Mouse (Mus musculus) embryo, embryonic 11.5 days (tissue): Measurements from ENCODE around the gene Chid1.
A peak's percentile ranks its signal among the peaks of the same experiment; 100 is the strongest.
"Not testable (repeated sequence)": the region's sequence is repeated elsewhere in the genome, so short reads cannot be mapped to it uniquely, and the experiment has no call there.

Experiments used
- DNase-seq: peaks from one replicate; pipeline ENCODE4 v3.0.0-alpha.2; 2012; ENCODE audit warnings: low read depth, low spot score

Chid1 gene

DNA sequence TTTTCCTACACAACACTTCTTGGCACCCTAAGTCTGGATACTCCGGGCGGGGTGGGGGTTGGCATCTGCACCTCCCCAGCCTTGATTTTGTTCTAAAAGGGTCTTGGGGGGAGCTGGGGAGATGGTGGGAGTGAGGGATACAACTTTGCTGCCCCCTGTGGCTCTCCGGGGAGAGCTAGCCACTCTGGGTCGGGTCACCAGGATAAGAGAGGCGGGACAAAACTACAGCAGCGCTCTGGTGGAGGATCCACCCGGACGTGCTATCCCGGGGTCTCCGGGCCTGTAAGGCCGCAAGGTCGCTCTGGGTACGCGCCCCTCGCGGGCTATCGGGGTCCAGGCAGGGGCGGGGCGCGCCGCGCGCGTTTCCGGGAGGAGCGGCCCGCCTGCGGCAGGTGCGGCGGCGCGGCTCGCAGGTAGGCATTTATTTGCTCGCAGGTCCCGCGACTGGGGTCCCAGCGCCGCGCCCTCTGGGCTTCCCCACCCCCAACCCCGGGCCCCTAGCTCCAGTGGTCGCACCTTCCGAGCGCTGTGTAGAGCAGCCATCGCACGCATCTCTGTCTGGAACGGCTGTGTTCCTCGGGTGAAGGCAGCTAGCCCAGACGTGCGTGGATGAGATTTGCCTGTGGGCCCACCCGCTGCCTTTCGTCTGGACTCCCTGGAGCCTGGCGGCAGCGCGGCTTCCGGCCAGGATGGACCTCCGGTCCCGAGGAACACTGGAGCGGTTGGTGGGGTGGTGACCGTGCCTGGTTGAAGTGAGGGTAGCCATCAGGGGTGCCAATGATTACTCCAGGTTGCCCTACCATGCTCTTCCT, 77.9 kb downstream of the Chid1 start:
- no peak for DNase-seq

DNA sequence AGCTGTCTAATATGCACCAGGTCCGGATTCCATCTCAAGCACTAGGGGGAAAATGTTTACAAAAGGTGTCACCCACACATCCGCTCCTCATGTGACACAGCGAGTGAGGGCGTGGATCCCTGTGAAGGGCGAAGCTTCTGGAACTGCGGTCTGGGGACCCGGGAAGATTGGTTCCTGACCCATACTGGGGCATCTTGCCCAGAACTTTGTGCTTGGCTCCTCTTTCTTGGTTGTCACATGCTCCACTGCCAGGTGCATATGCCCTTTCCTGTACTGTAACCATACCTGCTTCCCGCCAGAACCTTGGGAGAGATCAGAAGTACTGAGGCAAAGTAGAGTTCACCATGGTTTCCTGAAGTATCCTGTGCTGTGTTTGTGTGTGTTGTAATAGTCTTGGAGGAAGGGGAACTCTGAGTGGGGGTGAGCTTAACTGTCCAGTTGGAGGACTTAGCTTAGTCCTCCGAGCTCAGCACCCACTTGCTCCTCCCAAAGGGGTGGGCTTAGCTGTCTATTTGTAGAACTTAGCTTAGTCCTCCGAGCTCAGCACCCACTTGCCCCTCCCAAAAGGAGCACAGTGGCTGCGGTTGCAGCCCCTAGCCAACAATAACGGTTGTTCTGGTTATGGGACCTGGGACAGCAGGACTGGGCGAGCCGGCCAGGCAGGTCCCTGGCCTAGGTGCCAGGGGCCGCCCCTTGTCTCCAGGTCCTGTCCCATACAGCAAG, 79.1 kb downstream of the Chid1 start, which contains the start of gene Cracr2b:
Gene Cracr2b, plus strand, starts transcription at position 704 of the 723 bp plus-strand sequence.
- no peak for DNase-seq

DNA sequence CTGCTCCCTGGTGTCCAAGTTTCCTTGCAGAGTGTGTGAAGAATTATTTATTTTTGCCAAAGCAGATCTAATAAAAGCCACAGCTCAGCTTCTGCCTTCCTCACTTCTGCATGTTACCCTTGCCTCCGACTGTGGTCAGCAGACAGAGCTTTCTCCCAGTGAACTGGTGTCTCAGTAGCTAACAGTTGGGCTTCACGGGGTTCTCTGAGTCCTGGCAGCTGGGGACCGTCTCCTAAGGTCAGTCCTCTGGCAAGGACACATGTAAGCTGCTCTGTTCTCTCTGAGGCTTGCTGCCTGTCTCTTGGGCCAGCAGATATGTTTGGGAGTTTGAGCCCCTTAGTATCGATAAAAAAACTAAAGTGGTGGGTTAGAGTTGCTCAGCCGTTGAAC, 79.7 kb downstream of the Chid1 start:
- DNase-seq, result no peak

DNA sequence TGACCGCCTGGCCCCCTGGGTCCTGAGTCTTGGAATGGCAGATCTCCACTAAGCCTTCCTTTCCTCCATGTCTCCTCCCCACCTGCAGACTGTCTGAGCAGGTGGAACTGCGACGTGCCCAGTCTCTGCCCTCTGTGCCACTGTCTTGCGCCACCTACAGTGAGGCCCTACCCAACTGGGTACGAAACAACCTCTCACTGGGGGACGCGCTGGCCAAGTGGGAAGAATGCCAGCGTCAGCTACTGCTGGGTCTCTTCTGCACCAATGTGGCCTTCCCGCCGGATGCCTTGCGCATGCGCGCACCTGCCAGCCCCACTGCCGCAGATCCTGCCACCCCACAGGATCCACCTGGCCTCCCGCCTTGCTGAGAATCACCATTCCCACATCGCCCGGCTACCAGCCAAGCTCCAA, 80.4 kb downstream of the Chid1 start:
- no peak for DNase-seq

DNA sequence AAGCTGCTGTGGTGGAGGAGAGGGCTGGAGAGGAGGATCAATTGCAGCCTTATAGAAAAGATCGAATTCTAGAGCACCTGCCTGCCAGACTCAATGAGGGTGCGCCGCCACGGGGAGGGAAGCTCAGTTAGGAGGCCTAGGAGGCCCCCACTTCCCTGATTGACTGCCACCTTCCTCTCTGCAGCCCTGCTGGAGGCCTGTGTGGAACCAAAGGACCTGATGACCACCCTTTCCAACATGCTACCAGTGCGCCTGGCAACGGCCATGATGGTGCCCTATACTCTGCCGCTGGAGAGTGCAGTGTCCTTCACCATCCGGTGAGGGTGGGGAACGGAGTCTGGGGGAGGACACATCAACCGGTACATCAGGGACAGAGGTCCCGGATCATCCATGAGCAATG, 81.0 kb downstream of the Chid1 start:
- DNase-seq, result no peak

DNA sequence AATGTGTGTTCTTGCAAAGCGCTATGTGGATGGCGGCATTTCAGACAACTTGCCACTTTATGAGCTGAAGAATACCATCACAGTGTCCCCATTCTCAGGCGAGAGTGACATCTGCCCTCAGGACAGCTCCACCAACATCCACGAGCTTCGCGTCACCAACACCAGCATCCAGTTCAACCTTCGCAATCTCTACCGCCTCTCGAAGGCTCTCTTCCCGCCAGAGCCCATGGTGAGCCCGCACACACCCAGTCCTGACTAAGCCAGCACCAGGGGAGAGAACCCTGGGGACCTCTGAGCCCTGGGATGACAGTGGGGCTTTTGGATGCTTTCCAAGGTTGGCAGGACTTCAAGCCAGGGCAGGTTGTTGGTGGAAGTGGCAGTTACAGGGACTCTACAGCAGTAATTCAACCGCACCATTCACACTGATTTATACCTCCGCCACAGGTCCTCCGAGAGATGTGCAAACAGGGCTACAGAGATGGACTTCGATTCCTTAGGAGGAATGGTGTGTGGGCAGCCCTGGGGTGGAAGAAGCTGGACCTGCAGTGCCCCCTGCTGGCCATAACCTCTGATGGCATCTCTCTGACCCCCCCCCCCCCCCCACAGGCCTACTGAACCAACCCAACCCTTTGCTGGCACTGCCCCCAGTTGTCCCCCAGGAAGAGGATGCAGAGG, 81.5 kb downstream of the Chid1 start:
- DNase-seq, result no peak

DNA sequence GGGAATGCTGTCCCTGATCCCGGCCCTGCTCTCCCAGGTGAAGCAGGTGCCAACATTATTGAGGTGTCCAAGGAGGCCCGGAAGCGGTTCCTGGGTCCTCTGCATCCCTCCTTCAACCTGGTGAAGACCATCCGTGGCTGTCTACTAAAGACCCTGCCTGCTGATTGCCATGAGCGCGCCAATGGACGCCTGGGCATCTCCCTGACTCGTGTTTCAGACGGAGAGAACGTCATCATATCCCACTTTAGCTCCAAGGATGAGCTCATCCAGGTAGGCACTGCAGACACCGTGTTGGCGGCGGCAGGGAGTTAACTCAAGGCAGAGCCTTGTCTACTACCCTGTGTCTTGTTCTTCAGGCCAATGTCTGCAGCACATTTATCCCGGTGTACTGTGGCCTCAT, 82.4 kb downstream of the Chid1 start:
- no peak for DNase-seq

DNA sequence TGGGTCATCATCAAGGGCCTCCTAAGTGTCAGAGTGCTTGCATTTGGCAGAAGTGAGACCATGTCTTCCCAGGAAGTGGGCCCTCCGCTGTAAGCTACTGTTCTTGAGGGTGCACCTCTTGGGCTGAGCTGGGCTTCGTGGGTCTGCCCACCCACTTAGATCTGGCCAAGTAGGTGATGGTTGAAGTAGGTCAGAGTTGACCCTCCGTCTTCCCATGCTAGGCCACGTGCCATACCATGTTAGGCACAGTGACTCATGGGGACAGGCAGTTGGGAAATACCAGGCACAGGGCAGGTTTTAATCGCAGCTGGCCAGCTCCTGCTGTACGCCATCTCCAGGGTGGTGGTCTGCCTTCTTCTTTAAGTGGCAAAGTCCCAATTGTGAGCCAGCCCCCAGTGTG, 82.9 kb downstream of the Chid1 start:
- no peak for DNase-seq

DNA sequence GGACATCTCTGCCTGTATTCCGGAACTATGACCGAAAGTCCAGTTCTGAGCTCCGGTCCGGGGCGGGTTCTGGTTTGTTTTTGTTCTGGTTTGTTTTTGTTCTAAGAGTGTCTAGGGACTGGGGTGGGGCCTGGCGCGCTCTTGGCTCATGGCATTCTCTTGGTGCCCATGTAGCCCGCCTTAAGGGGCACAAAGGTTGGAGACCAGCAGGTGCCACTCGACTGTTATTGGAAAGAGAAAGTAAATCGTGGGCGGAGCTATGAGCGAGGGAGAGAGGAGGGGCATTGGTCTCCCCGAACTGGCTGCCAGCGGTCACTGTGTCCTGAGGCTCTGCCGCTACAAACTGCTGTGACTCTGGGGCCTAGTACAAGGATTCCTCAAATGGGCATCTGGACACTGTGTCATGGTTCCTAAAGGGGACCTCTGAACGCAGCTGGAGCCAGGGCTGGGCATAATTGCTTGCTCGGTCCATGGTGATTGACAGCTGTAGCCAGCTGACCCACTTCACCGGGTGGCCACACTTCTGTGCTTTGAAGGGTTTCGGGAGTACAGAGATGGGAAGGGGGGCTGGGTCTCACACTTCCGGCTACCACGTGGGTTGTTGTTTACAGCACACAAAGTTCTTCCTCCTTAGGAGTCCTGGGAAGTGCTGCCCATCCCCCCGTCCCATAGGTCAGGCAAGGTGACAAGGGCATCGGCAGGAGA, 83.9 kb downstream of the Chid1 start:
- DNase-seq, result no peak

DNA sequence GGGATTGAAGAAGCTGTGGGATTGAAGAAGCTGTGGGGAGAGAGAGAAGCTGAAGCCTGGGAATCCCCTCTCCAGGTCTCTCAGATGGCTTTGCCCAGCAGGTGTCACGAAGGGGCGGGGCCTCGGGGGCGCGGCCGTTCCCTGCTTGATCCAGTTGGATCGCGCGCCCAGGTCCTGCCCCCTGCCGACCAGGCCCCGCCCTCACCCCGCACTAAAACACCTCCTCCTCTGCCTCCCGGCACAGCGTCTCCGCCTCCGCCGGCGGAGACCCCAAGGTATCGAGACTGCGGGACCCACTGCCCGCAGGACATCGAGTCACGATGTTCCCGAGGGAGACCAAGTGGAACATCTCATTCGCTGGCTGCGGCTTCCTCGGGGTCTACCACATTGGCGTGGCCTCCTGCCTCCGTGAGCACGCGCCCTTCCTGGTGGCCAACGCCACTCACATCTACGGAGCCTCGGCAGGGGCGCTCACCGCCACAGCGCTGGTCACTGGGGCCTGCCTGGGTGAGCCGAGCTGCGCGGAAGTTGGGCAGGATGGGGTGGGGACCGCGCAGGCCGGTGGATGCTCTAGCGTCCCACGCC, 84.6 kb downstream of the Chid1 start, which contains the start of gene Pnpla2:
Gene Pnpla2, plus strand, starts transcription at position 232 of the 585 bp plus-strand sequence.
- DNase-seq, result peak; percentile 84

DNA sequence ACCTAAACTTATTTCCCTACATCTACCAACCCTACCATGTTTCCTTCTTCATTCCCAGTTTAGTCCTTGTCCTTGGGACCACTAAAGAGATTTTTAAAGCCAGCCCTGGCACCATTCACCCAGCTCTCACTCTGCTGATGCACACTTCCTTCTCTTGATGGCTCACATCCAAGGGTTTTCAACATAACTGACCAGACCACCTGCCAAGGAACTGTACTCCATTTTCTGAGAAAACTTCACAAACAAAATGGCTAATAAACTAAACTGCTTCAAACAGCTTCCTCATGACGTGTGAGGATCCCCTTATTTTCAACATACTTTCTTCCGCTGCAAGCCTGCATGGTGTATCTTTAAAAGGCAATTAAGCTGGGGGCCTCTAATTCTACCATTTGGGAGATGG, 86.0 kb downstream of the Chid1 start:
- no peak for DNase-seq

DNA sequence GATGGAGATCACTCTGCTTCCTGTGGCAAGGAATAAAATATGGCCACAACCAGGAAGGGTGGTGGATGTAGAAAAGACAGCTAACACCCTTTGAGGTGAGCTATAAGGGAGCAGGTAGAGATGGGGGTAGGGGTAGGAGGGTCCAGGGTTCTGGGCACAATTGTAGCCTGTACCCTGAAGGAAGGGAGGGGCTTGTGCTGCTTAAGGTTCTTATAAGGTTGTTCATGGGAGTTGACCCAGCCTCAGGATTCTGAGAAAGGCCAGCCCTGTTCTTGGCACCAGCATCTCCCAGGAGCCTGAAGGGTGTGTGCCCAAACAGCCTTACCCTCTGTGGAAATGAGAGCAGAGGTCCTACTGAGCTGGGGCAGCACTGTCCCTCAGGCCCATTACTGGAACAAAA, 87.7 kb downstream of the Chid1 start:
- DNase-seq, result no peak

DNA sequence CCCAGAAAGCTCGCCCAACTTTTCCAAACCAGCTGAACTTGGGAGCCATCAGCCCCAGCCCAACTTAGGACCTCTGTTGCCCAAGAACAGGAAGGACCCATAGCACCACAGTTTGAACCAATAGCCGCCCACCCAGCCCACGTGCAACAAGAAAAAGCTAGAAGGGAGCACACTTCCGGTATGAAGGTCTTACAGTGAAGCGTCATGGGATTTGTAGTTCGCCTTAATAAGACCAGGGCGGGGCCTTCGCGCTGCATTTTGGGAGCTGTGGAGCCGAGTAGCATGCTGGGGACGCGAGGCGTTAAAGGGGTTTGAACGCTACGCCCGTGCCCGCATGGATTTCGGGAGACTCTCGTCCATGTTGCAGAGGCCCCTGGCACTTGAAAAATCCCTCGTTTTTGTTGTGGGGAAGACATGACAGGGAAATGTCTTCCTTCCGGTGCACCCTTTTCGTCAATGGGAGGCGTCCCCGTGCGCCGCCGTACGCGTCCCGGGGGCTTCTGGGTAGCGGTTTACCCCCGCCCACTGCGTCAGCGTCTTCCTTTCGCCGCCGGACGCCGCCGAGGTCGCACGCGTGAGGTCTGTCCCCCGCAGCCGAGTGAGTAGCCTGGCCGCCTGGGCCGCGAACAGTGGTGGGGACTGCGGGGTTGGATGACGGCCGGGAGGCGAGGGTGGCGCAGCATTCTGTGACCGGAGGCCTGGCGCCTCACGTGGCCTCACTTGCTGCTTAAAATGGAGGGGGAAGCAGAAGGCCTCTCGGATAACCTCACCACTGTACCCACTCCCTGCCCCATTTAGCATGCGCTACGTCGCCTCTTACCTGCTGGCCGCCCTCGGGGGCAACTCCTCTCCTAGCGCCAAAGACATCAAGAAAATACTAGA, 92.3 kb downstream of the Chid1 start, which contains the start of gene Rplp2:
Gene Rplp2, plus strand, starts transcription at position 261 of the 882 bp plus-strand sequence.
- peak; percentile 87 for DNase-seq

DNA sequence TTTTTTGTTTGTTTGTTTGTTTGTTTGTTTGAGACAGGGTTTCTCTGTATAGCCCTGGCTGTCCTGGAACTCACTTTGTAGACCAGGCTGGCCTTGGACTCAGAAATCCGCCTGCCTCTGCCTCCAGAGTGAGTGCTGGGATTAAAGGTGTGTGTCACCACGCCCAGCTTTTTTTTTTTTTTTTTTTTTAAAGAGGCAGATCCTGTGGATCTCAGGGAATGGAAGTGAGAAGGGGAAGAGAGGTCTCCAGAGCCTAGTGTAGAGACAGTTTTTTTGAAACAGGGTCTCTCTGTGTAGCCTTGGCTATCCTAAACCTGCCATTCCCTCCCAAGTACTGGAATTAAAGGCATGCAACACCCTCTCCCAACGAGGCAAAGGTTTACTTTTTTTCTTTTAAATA, 93.3 kb downstream of the Chid1 start:
- not testable (repeated sequence) for DNase-seq

DNA sequence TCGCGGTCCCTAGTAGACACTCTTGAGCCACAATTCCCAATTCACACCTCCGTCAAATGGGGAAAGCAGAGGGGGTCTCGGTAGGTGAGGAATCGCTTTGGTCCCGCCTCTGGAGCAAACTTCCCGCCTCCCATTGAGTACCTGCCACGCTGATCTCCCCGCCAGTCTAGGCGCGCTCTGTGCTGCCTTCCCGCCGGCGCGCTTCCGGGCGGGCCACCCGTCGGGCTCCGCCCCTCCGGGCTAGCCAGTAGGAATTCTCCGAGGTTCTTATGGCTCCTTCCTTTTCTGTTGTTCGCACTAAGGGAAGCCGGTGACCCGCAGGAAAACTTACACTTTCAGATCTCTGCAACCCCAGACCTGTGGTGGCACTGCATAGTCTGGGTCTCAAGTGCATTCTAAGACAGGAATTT, 95.8 kb downstream of the Chid1 start, which contains the start of gene Pidd1:
Gene Pidd1, minus strand, starts transcription at position 198 of the 410 bp plus-strand sequence.
- DNase-seq, result peak; percentile 57
